Mouse (Mus musculus) E14TG2a.4 (cell line): ENCODE data around the gene 9030612E09Rik.
A peak's percentile ranks its signal among the peaks of the same experiment; 100 is the strongest.

ENCODE experiments used
- H3K27me3 ChIP-seq: 2 replicates; pipeline ENCODE4 v1.6.1; 2014; ENCODE audit warnings: low read length, control low read depth; ENCODE audit not compliant: insufficient read depth
- H3K36me3 ChIP-seq: 2 replicates; pipeline ENCODE4 v1.6.1; 2014; ENCODE audit warnings: low read length, control low read depth; ENCODE audit not compliant: insufficient read depth
- H3K4me1 ChIP-seq: replicated peaks from 2 replicates; pipeline ENCODE4 v1.6.1; 2014; ENCODE audit warnings: low read depth, low read length, control low read depth
- H3K4me3 ChIP-seq: replicated peaks from 2 replicates; pipeline ENCODE4 v1.5.1; 2014; ENCODE audit warnings: mild to moderate bottlenecking, low read length
- H3K9me3 ChIP-seq: 2 replicates; pipeline ENCODE4 v1.6.1; 2014; ENCODE audit warnings: low read length, control low read depth
- CTCF ChIP-seq: conservative IDR thresholded peaks from 2 replicates; pipeline ENCODE4 v1.5.1; 2014; ENCODE audit warnings: low read length
- NANOG ChIP-seq: IDR thresholded peaks from 2 replicates; pipeline ENCODE4 v1.6.1; 2014; ENCODE audit warnings: borderline replicate concordance, low read length, mixed read lengths
- POU5F1 ChIP-seq: IDR thresholded peaks from 2 replicates; pipeline ENCODE4 v1.6.1; 2014; ENCODE audit warnings: low read length, borderline replicate concordance

9030612E09Rik gene

DNA sequence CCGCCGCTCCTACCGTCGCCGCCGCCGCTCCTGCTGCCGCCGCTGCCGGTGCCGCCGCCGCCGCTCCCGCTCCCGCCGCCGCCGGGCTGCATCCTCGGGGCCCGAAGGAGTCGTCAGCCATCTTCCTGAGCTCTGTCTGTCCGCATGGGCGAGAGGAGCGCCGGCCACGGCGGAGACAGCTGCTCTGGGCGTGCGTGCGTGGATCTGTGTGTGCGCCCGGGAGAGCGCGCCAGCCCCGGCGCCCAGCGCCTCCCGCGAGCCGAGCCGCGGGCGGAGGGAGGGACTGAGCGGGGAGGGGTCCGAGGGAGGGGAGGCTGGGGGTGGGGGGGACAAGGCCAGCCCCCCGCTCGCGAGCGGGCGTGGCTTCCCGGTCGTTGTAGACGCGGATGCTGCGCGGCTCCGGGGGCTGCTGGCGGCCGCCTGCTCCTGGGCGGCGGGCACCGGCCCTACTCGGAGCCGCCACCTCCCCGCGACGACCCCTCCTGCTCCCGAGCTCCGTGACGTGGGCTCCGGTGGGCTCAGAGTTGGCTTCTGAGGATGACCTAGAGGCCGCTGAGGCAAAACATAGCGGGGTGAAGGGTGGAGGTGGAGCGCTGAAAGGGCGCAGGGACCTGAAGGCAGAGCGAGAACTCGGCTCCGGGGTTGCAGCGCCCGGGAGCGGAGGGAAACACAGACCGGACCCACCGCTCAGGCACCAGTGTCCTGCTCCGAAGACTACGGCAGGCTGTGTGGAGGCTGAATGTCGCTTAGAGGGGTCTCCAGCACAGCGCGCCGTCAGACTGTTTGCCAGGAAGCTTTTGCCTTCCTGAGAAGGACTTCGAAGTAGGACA is at the start of gene 9030612E09Rik, which contains the start of gene Sobp:
9030612E09Rik (plus strand) TSS at position 379 of the 830 bp plus-strand sequence.
Sobp (minus strand) TSS at position 205 of the 830 bp plus-strand sequence.
- H3K9me3 ChIP-seq = no peaks in the 10 kb centered on the region
- peak within 1 kb of the TSS; percentile 82 for H3K4me3 ChIP-seq
- peaks cover 73% of the 10 kb centered on the region for H3K27me3 ChIP-seq
- TF ChIP-seq CTCF (no peak), NANOG (no peak), POU5F1 (no peak)
- no peaks in the 10 kb centered on the region for H3K36me3 ChIP-seq
- peaks cover 19% of the 10 kb centered on the region for H3K4me1 ChIP-seq

DNA sequence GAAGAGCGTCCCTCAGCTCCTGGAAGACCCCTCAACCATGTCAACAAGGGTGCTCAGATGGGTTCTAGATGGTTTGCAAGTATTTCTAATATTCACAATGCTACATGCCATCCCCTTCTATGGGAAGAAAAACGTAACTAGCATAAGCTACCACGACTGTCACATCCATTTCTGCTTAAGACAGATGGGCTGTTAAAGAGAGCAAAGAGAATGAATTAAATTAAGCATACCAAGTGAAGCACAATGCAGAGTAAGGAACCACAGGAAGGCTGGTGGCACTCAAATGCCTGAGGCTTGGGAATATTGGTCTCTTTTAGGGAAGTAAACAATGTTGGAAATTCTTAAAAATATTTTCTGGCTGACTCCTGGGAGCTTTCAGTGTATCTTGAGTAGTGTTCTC is 45.8 kb upstream of the 9030612E09Rik start:
- no peaks in the 10 kb centered on the region for H3K36me3 ChIP-seq
- no peaks in the 10 kb centered on the region for H3K27me3 ChIP-seq
- H3K4me1 ChIP-seq = 0 out of 2 replicates have a peak, but pooled peaks cover 11% of the 10 kb centered on the region
- no peaks in the 10 kb centered on the region for H3K9me3 ChIP-seq
- TF ChIP-seq CTCF (no peak), POU5F1 (no peak), NANOG (no peak)
- no peak overlapping the region for H3K4me3 ChIP-seq

- Histone ChIP-seq H3K27me3 (no peaks in the 10 kb centered on the region), H3K4me1 (no peaks in the 10 kb centered on the region), H3K9me3 (no peaks in the 10 kb centered on the region), H3K36me3 (no peaks in the 10 kb centered on the region), H3K4me3 (no peak overlapping the region)
- no peak for TF ChIP-seq NANOG
- TF ChIP-seq POU5F1 = no peak
- TF ChIP-seq CTCF = no peak
Observed at GRCm38 (mm10) chr10:43134027-43134426, 40.5 kb upstream of the 9030612E09Rik start.

DNA sequence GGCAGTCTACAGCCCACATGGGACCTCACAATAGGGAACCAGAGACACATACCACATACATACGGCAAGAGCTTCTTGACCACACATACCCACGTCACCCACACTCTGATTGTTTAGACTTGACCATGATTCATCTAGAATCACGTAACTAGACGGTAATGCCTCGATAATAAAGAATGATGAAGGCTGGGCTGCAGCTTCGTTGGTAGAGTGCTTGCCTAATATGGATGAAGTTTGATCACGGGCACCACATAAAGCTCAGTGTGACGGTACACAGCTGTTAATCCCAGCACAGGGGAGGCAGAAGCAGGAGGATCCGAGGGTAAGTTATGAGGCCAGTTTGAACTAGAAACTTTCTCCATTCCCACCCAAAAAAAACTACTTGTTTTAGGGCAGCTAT is 31.3 kb upstream of the 9030612E09Rik start:
- H3K36me3 ChIP-seq = no peaks in the 10 kb centered on the region
- H3K4me3 ChIP-seq = no peak overlapping the region
- no peaks in the 10 kb centered on the region for H3K9me3 ChIP-seq
- no peaks in the 10 kb centered on the region for H3K27me3 ChIP-seq
- no peak for TF ChIP-seq POU5F1
- TF ChIP-seq NANOG = no peak
- TF ChIP-seq CTCF = no peak
- no peaks in the 10 kb centered on the region for H3K4me1 ChIP-seq

- Histone ChIP-seq H3K4me3 (no peak overlapping the region), H3K36me3 (no peaks in the 10 kb centered on the region), H3K27me3 (no peaks in the 10 kb centered on the region), H3K9me3 (no peaks in the 10 kb centered on the region), H3K4me1 (no peaks in the 10 kb centered on the region)
- no peak for TF ChIP-seq CTCF
- TF ChIP-seq POU5F1 = no peak
- TF ChIP-seq NANOG = no peak
Observed at GRCm38 (mm10) chr10:43148456-43148855, 26.0 kb upstream of the 9030612E09Rik start.

DNA sequence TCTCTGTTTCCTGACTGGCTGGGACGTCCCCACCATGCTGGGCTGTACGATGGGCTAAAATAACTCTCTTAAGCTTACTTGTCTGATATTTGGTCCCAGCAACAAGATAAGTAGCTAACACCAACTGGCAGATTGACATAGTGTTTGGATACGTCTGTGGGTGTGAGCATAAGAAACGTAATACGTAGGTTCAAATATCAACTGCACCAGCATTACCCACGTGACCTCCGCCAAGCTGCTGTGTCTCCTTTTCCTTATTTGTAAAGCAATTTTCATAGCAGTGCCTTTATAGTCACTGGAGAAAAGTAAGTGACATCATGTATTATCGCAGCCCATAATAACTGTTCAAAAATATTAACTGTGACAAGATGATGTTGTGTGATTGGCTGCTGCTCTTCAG is 21.9 kb upstream of the 9030612E09Rik start:
- no peaks in the 10 kb centered on the region for H3K27me3 ChIP-seq
- no peak overlapping the region for H3K4me3 ChIP-seq
- no peaks in the 10 kb centered on the region for H3K36me3 ChIP-seq
- H3K4me1 ChIP-seq = peaks cover 10% of the 10 kb centered on the region
- no peaks in the 10 kb centered on the region for H3K9me3 ChIP-seq
- TF ChIP-seq NANOG = no peak
- no peak for TF ChIP-seq CTCF
- no peak for TF ChIP-seq POU5F1

DNA sequence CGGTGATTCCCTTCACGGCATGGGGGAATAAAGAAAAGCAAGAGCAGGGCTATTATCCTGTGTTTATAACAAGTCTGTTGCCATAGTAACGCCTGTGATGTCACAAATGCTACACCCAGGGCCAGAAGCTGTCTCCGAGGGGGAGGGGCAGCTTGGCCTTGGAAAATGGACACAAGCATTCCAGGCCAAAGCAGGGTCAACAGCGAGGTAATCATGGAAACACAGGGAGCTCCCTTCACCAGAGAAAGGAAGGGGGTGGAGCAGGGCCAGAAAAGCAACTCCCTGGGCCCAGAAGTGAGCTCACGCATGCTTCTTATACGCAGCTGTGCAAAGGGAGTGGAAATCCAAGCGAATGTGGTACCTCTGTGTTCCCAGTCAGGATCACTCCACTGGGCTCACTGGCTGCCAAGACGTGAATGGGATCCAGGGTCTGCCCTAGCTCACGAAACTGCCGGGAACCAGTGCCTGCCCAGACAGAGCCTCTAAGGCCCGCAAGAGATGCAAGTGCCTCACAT is 19.4 kb upstream of the 9030612E09Rik start:
- Histone ChIP-seq H3K27me3 (no peaks in the 10 kb centered on the region), H3K36me3 (no peaks in the 10 kb centered on the region), H3K4me3 (no peak overlapping the region), H3K9me3 (no peaks in the 10 kb centered on the region), H3K4me1 (peaks cover 10% of the 10 kb centered on the region)
- TF ChIP-seq CTCF (no peak), NANOG (no peak), POU5F1 (no peak)

DNA sequence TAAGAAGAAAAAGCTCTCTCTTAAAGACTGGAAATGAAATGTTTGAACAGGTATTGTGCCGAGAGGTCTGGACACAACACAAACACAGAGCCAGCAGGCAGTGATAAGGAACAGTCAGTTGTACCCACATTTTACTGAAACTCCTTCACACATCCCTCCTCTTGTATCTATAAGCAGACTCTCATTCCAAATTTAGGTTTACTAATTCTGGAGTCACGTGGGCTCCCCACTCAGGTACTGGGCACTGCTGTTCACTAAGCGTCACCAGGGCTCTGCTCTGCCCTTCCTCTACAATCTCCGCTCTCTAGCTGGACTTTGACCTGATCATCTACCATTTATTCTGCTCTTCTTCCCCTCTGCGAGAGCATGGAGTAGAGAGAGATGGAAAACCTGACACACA is 15.6 kb upstream of the 9030612E09Rik start:
- Histone ChIP-seq H3K4me1 (peaks cover 10% of the 10 kb centered on the region), H3K27me3 (peaks cover 3% of the 10 kb centered on the region; the same call in 1 of the 2 replicates), H3K9me3 (peaks cover 3% of the 10 kb centered on the region; the same call in 1 of the 2 replicates), H3K4me3 (no peak overlapping the region), H3K36me3 (no peaks in the 10 kb centered on the region)
- TF ChIP-seq CTCF (no peak), NANOG (no peak), POU5F1 (no peak)
